Comparison of ENCODE assay signal across 8 mouse cellular contexts in genomic region chr10:7792254-7792750, GRCm38 (mm10). TPM values are rescaled to one million over a fixed set of nuclear protein-coding genes. Genes with fewer than 3 reads are reported as not detected.
DNase-seq lines count a peak whose midpoint lies in the region; ATAC-seq and TF ChIP-seq lines count a peak whose summit lies in the region.

No protein-coding gene starts in this region.

- H3K27me3 ChIP-seq in liver, adult 2 months (ENCODE audit: control insufficient read depth, insufficient read depth, low read length) = no peaks in the 10 kb centered on the region
- H3K27me3 ChIP-seq in embryonic facial prominence, embryonic 13.5 days = no peaks in the 10 kb centered on the region
- no peaks in the 10 kb centered on the region for H3K27me3 ChIP-seq in limb, embryonic 10.5 days (ENCODE audit: low read depth, poor library complexity, severe bottlenecking)
- no peaks in the 10 kb centered on the region for H3K27me3 ChIP-seq in neural tube, embryonic 13.5 days

- H3K9ac ChIP-seq in liver, adult 2 months (ENCODE audit: low read depth, low read length) = peak overlapping the region; percentile 77
- H3K9ac ChIP-seq in embryonic facial prominence, embryonic 13.5 days = peak overlapping the region; percentile 90
- H3K9ac ChIP-seq in neural tube, embryonic 13.5 days = peak overlapping the region; percentile 87

- H3K36me3 ChIP-seq in liver, adult 2 months (ENCODE audit: control insufficient read depth, insufficient read depth, low read length) = peaks cover 13% of the 10 kb centered on the region
- H3K36me3 ChIP-seq in embryonic facial prominence, embryonic 13.5 days = peaks cover 28% of the 10 kb centered on the region
- H3K36me3 ChIP-seq in limb, embryonic 10.5 days = peaks cover 43% of the 10 kb centered on the region
- H3K36me3 ChIP-seq in neural tube, embryonic 13.5 days = peaks cover 27% of the 10 kb centered on the region

- H3K9me3 ChIP-seq in embryonic facial prominence, embryonic 13.5 days = no peaks in the 10 kb centered on the region
- H3K9me3 ChIP-seq in limb, embryonic 10.5 days (replicated peaks) = no peaks in the 10 kb centered on the region
- H3K9me3 ChIP-seq in neural tube, embryonic 13.5 days = no peaks in the 10 kb centered on the region

- ATAC-seq in embryonic facial prominence, embryonic 13.5 days (ENCODE audit: insufficient number of reproducible peaks, insufficient read depth, low FRiP score, low TSS enrichment, low read depth) = no peak
- peak; percentile 4 for ATAC-seq in neural tube, embryonic 13.5 days (ENCODE audit: low read depth)
- ATAC-seq in erythroid progenitor cell, adult 5-6 weeks (replicated peaks; ENCODE audit: low FRiP score, poor library complexity, severe bottlenecking) = no peak; the same call in 1 of the 2 replicates

- TF ChIP-seq POLR2A in liver, adult 2 months (IDR thresholded peaks at IDR 0.05; ENCODE audit: extremely low read depth, insufficient read depth, low read length) = no peak

- peaks cover 4% of the 10 kb centered on the region; the same call in 1 of the 2 replicates for H3K4me1 ChIP-seq in liver, adult 2 months (ENCODE audit: control insufficient read depth, insufficient read depth, low read length)
- H3K4me1 ChIP-seq in embryonic facial prominence, embryonic 13.5 days = peaks cover 5% of the 10 kb centered on the region
- peaks cover 5% of the 10 kb centered on the region for H3K4me1 ChIP-seq in limb, embryonic 10.5 days
- H3K4me1 ChIP-seq in neural tube, embryonic 13.5 days (replicated peaks) = peaks cover 28% of the 10 kb centered on the region

- WGBS in liver, adult 2 months = under 1% methylated on average over 10 of the region's 10 CpGs
- under 1% methylated on average over 10 of the region's 10 CpGs for WGBS in embryonic facial prominence, embryonic 13.5 days
- WGBS in limb, embryonic 10.5 days = 1% methylated on average over 10 of the region's 10 CpGs
- WGBS in neural tube, embryonic 13.5 days = 0% methylated on average over 10 of the region's 10 CpGs

- TF ChIP-seq CTCF in liver, adult 2 months (IDR thresholded peaks at IDR 0.05; ENCODE audit: low read depth, low read length) = no peak

- H3K4me3 ChIP-seq in liver, adult 2 months (ENCODE audit: insufficient read depth, low read depth, low read length) = peak overlapping the region; percentile 84
- H3K4me3 ChIP-seq in embryonic facial prominence, embryonic 13.5 days = peak overlapping the region; percentile 84
- peak overlapping the region; percentile 74 for H3K4me3 ChIP-seq in limb, embryonic 10.5 days
- peak overlapping the region; percentile 88 for H3K4me3 ChIP-seq in neural tube, embryonic 13.5 days

- peak overlapping the region; percentile 49; the same call in 1 of the 2 replicates for H3K27ac ChIP-seq in liver, adult 2 months (replicated peaks; ENCODE audit: insufficient read depth, low read depth, low read length)
- peak overlapping the region; percentile 62; the same call in 1 of the 2 replicates for H3K27ac ChIP-seq in embryonic facial prominence, embryonic 13.5 days
- peak overlapping the region; percentile 90 for H3K27ac ChIP-seq in limb, embryonic 10.5 days
- peak overlapping the region; percentile 70 for H3K27ac ChIP-seq in neural tube, embryonic 13.5 days (replicated peaks)

- H3K79me2 ChIP-seq in liver, adult 2 months (ENCODE audit: control insufficient read depth, insufficient read depth, low read length) = peaks cover 11% of the 10 kb centered on the region

- DNase-seq in liver, adult 2 months (ENCODE audit: extremely low read depth, low read depth, low spot score) = no peak
- DNase-seq in liver = no peak
- no peak for DNase-seq in limb, embryonic 10.5 days (ENCODE audit: low spot score)
- DNase-seq in urinary bladder, postnatal 14 days (ENCODE audit: low spot score) = no peak
- no peak for DNase-seq in right cerebral cortex, postnatal 4 days

- H3K4me2 ChIP-seq in embryonic facial prominence, embryonic 13.5 days = peak overlapping the region; percentile 89
- H3K4me2 ChIP-seq in neural tube, embryonic 13.5 days = peak overlapping the region; percentile 64

RNA-seq across cellular contexts. Expression of gene Ginm1, which starts 0.3 kb away (rescaled TPM):
- total RNA-seq in liver, adult 2 months (2014; rRNA removed) = 34.4 and 64.2 TPM in 2 replicates
- polyA plus RNA-seq in liver, adult 2 months (2012; rRNA removed) = 13.6 TPM in 2 replicates
- polyA plus RNA-seq in embryonic facial prominence, embryonic 13.5 days (2015; fragmentation: Nextera tagmentation; extraction: Ambion mirVana) = 75.7 and 86.2 TPM in 2 replicates
- polyA plus RNA-seq in limb, embryonic 10.5 days (2016; fragmentation: Nextera tagmentation; extraction: Ambion mirVana) = 47.3 and 49.3 TPM in 2 replicates
- polyA plus RNA-seq in neural tube, embryonic 13.5 days (2015; fragmentation: Nextera tagmentation; extraction: Ambion mirVana) = 54.0 and 54.8 TPM in 2 replicates
- total RNA-seq in erythroid progenitor cell, adult 5-6 weeks (2015; ENCODE audit: low replicate concordance) = 37.5 and 85.5 TPM in 2 replicates
- 54.2 and 67.4 TPM in 2 replicates for total RNA-seq in erythroid progenitor cell, adult 5-6 weeks (2017; ENCODE audit: low replicate concordance)

RNA-seq across cellular contexts. Expression of gene Ppil4, which starts 0.4 kb away (rescaled TPM):
- 9.1 and 12.1 TPM in 2 replicates for total RNA-seq in liver, adult 2 months (2014; rRNA removed)
- polyA plus RNA-seq in liver, adult 2 months (2012; rRNA removed) = 2.4 and 2.8 TPM in 2 replicates
- polyA plus RNA-seq in embryonic facial prominence, embryonic 13.5 days (2015; fragmentation: Nextera tagmentation; extraction: Ambion mirVana) = 44.0 and 52.2 TPM in 2 replicates
- polyA plus RNA-seq in limb, embryonic 10.5 days (2016; fragmentation: Nextera tagmentation; extraction: Ambion mirVana) = 36.5 and 44.6 TPM in 2 replicates
- 42.5 and 52.4 TPM in 2 replicates for polyA plus RNA-seq in neural tube, embryonic 13.5 days (2015; fragmentation: Nextera tagmentation; extraction: Ambion mirVana)
- total RNA-seq in erythroid progenitor cell, adult 5-6 weeks (2015; ENCODE audit: low replicate concordance) = 35.7 and 36.0 TPM in 2 replicates
- 66.4 and 88.2 TPM in 2 replicates for total RNA-seq in erythroid progenitor cell, adult 5-6 weeks (2017; ENCODE audit: low replicate concordance)

RNA-seq across cellular contexts. Expression of gene Zc3h12d, which starts 40.0 kb away (rescaled TPM):
- total RNA-seq in liver, adult 2 months (2014; rRNA removed) = 2.2 and 2.6 TPM in 2 replicates
- 1.6 TPM in 2 replicates for polyA plus RNA-seq in liver, adult 2 months (2012; rRNA removed)
- polyA plus RNA-seq in embryonic facial prominence, embryonic 13.5 days (2015; fragmentation: Nextera tagmentation; extraction: Ambion mirVana) = 0.13 and 0.18 TPM in 2 replicates
- polyA plus RNA-seq in limb, embryonic 10.5 days (2016; fragmentation: Nextera tagmentation; extraction: Ambion mirVana) = not detected in 2 replicates
- 0.10 and 0.11 TPM in 2 replicates for polyA plus RNA-seq in neural tube, embryonic 13.5 days (2015; fragmentation: Nextera tagmentation; extraction: Ambion mirVana)
- 0.36 and 0.84 TPM in 2 replicates for total RNA-seq in erythroid progenitor cell, adult 5-6 weeks (2015; ENCODE audit: low replicate concordance)
- total RNA-seq in erythroid progenitor cell, adult 5-6 weeks (2017; ENCODE audit: low replicate concordance) = 0.38 and 0.90 TPM in 2 replicates
